Mouse (Mus musculus): Measurements from ENCODE around the gene Ust. TPM values are rescaled to one million over a fixed set of nuclear protein-coding genes. Genes with fewer than 3 reads are reported as not detected.

Ust gene
- total RNA-seq, 2 experiments from 2014 or later: 1.1 to 1.6 TPM

- DNase-seq: no peak
- intact Hi-C loops (cut with DNase I): loop anchor here (1.0 to 5.0 kb wide), 3 partner anchors 309 to 383 kb away; no protein-coding TSS in a partner anchor
Observed at GRCm38 (mm10) chr10:8195730-8196129, 322.9 kb downstream of the Ust start.

- no peak for DNase-seq
- intact Hi-C loops (cut with DNase I): no loop called here
Observed at GRCm38 (mm10) chr10:8189331-8189981, 329.2 kb downstream of the Ust start.

- DNase-seq: no peak
- intact Hi-C loops (cut with DNase I): no loop called here
Observed at GRCm38 (mm10) chr10:8185586-8185985, 333.0 kb downstream of the Ust start.

- no peak for DNase-seq
Observed at GRCm38 (mm10) chr10:8184711-8185110, 333.9 kb downstream of the Ust start.

GRCm38 (mm10) chr10:8183171-8183570 lies 335.5 kb downstream of the Ust start:
- intact Hi-C loops (cut with DNase I): no loop called here

More at GRCm38 (mm10) chr10:8184711-8185110, 333.9 kb downstream of the Ust start:
- intact Hi-C loops (cut with DNase I): no loop called here

GRCm38 (mm10) chr10:8181596-8182185 lies 336.9 kb downstream of the Ust start:
- intact Hi-C loops (cut with DNase I): no loop called here
- DNase-seq: no peak

More at GRCm38 (mm10) chr10:8183171-8183570, 335.5 kb downstream of the Ust start:
- DNase-seq: no peak

GRCm38 (mm10) chr10:8177618-8178017 lies 341.0 kb downstream of the Ust start:
- intact Hi-C loops (cut with DNase I): no loop called here

GRCm38 (mm10) chr10:8176351-8177053 lies 342.1 kb downstream of the Ust start:
- no peak for DNase-seq
- intact Hi-C loops (cut with DNase I): no loop called here

More at GRCm38 (mm10) chr10:8177618-8178017, 341.0 kb downstream of the Ust start:
- DNase-seq: no peak

- intact Hi-C loops (cut with DNase I): no loop called here
- DNase-seq: no peak
Observed at GRCm38 (mm10) chr10:8176008-8176350, 342.6 kb downstream of the Ust start.

GRCm38 (mm10) chr10:8174697-8175096 lies 343.9 kb downstream of the Ust start:
- intact Hi-C loops (cut with DNase I): no loop called here

GRCm38 (mm10) chr10:8174230-8174629 lies 344.4 kb downstream of the Ust start:
- intact Hi-C loops (cut with DNase I): no loop called here
- DNase-seq: no peak

More at GRCm38 (mm10) chr10:8174697-8175096, 343.9 kb downstream of the Ust start:
- DNase-seq: no peak

- no peak for DNase-seq
- intact Hi-C loops (cut with DNase I): no loop called here
Observed at GRCm38 (mm10) chr10:8173032-8173431, 345.6 kb downstream of the Ust start.

- DNase-seq: no peak
- intact Hi-C loops (cut with DNase I): no loop called here
Observed at GRCm38 (mm10) chr10:8171556-8171955, 347.1 kb downstream of the Ust start.

Data from gastrocnemius, postnatal 36 days (tissue).